Mouse (Mus musculus) embryonic facial prominence, embryonic 10.5 days (tissue): Measurements from ENCODE around the gene Calb2. TPM values are rescaled to one million over a fixed set of nuclear protein-coding genes. Genes with fewer than 3 reads are reported as not detected.

Source experiments
- DNase-seq: peaks from one replicate; pipeline ENCODE4 v3.0.0-alpha.2; 2017; ENCODE audit warnings: low spot score
- H3K27ac ChIP-seq: fragments of 300-500 bp; sonication (generic); replicated peaks from 2 replicates; pipeline ENCODE4 v1.5.1; 2016; ENCODE audit warnings: mild to moderate bottlenecking
- H3K27me3 ChIP-seq: fragments of 300-500 bp; sonication (generic); replicated peaks from 2 replicates; pipeline ENCODE4 v1.6.1; 2016; ENCODE audit warnings: low read depth, mild to moderate bottlenecking; ENCODE audit not compliant: poor library complexity, severe bottlenecking
- H3K36me3 ChIP-seq: fragments of 300-500 bp; sonication (generic); replicated peaks from 2 replicates; pipeline ENCODE4 v1.6.1; 2016; ENCODE audit warnings: mild to moderate bottlenecking, moderate library complexity
- H3K4me1 ChIP-seq: fragments of 300-500 bp; sonication (generic); 2 replicates; pipeline ENCODE4 v1.6.1; 2016
- H3K4me3 ChIP-seq: fragments of 300-500 bp; sonication (generic); 2 replicates; pipeline ENCODE4 v1.5.1; 2016; ENCODE audit warnings: mild to moderate bottlenecking, moderate library complexity
- H3K9me3 ChIP-seq: fragments of 300-500 bp; sonication (generic); 2 replicates; pipeline ENCODE4 v1.6.1; 2016; ENCODE audit warnings: mild to moderate bottlenecking
- WGBS: fragments of 180-500 bp; shearing (Covaris S2); methylation state at CpG from one replicate; pipeline ENCODE4 v1.1.7; 2016; 5-methylcytosine and 5-hydroxymethylcytosine counted together
- polyA plus RNA-seq: library from polyadenylated mRNA; unstranded; fragments of >200 nt; fragmentation: Nextera tagmentation; extraction: Ambion mirVana; gene quantifications from 2 replicates; pipeline ENCODE4 v1.2.1, GENCODE M21; 2016

Calb2 gene
- polyA plus RNA-seq, result 3.3 and 3.7 TPM in 2 replicates

- under 1% methylated on average over 33 of the region's 33 CpGs for WGBS
- Histone ChIP-seq H3K27ac (no peak within 1 kb of the TSS), H3K27me3 (peaks cover 50% of the 10 kb centered on the region), H3K9me3 (no peaks in the 10 kb centered on the region), H3K4me1 (peaks cover 8% of the 10 kb centered on the region), H3K36me3 (no peaks in the 10 kb centered on the region), H3K4me3 (peak within 1 kb of the TSS; percentile 46)
- DNase-seq, result peak; percentile 86
Observed at GRCm38 (mm10) chr8:110168046-110168445, at the start of gene Calb2. TSS of gene Calb2 (minus strand) at chr8:110168210.

DNA sequence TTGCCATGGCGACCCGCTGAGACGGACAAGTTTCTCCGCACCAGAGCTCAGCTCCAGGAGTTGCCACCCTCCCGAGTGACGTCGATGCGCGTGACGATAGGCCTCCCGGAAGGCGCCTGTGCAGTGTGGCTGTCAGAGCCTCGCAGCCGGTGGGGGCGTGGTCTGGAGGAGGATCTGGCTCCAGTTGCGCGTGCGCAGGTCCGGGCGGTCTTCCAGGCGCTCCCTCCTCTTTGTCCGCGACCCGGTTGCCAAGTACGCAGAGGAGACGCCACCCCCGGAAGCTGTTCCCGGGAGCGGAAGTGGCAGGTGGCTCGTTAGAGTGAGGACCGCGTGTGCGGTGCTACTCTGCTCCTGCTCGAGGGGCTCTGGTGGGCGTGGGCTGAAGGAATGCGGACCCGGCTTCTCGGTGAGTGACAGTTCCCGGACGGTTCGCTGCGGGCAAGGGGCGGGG lies 49.7 kb upstream of the Calb2 start:
- DNase-seq, result peak; percentile 100
- Histone ChIP-seq H3K4me1 (peaks cover 20% of the 10 kb centered on the region), H3K27me3 (no peaks in the 10 kb centered on the region), H3K36me3 (peaks cover 23% of the 10 kb centered on the region), H3K4me3 (peak overlapping the region; percentile 70), H3K27ac (peak overlapping the region; percentile 80), H3K9me3 (no peaks in the 10 kb centered on the region)
- under 1% methylated on average over 43 of the region's 43 CpGs for WGBS

GRCm38 (mm10) chr8:110217198-110217597 lies 49.2 kb upstream of the Calb2 start:
- H3K4me1 ChIP-seq, result peaks cover 20% of the 10 kb centered on the region
- peak overlapping the region; percentile 80 for H3K27ac ChIP-seq
- peaks cover 18% of the 10 kb centered on the region for H3K36me3 ChIP-seq
- WGBS, result 30% methylated on average over 5 of the region's 5 CpGs
- peak overlapping the region; percentile 70 for H3K4me3 ChIP-seq
- H3K9me3 ChIP-seq, result no peaks in the 10 kb centered on the region
- no peaks in the 10 kb centered on the region for H3K27me3 ChIP-seq
- no peak for DNase-seq

DNA sequence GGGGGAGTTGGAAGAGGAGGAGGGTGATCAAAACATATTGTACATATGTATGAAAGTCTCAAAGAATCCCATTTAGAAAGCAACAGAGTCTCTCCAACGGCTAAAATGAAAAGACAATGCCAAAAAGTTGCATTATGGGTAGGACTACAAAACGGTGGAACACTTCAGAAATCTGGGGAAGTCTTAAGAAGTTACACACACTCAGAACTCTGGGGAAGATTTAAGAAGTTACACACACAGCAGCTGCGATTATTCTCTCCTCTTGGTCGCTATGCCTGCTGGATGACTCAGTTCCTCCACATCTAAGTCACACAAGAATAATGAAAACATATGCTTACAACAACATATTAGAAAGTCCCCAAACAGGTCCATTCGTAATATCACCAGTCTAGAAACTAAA lies 48.2 kb upstream of the Calb2 start:
- WGBS, result 82% methylated on average over 5 of the region's 5 CpGs
- H3K4me1 ChIP-seq, result peaks cover 20% of the 10 kb centered on the region
- no peak overlapping the region for H3K27ac ChIP-seq
- peaks cover 9% of the 10 kb centered on the region for H3K36me3 ChIP-seq
- no peaks in the 10 kb centered on the region for H3K27me3 ChIP-seq
- DNase-seq, result no peak
- no peak overlapping the region for H3K4me3 ChIP-seq
- H3K9me3 ChIP-seq, result no peaks in the 10 kb centered on the region

DNA sequence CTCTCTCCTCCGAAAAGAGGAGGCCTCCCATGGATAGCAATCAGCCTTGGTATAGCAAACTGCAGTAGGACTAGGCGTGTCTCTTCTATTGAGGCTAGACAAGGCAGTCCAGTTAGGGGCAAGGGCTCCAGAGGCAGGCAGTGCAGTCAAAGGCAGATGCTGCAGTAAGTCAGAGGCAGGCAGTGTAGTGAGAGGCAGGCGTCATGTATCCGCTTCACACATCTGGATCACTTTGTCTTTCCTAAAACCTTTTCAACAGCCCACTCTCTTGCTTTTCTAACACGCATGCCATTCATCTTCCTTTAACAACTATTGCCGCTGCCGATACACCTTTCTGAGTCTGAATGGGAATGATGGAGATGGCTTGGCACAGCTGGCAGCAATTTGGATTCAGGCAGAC lies 47.4 kb upstream of the Calb2 start, which contains the start of gene Cmtr2:
Cmtr2 (plus strand) TSS at position 301 of the 400 bp plus-strand sequence.
- H3K36me3 ChIP-seq, result no peaks in the 10 kb centered on the region
- H3K4me1 ChIP-seq, result peaks cover 20% of the 10 kb centered on the region
- no peaks in the 10 kb centered on the region for H3K27me3 ChIP-seq
- DNase-seq, result no peak
- H3K4me3 ChIP-seq, result no peak within 1 kb of the TSS
- H3K9me3 ChIP-seq, result no peaks in the 10 kb centered on the region
- no peak within 1 kb of the TSS for H3K27ac ChIP-seq
- WGBS, result 69% methylated on average over 7 of the region's 7 CpGs

DNA sequence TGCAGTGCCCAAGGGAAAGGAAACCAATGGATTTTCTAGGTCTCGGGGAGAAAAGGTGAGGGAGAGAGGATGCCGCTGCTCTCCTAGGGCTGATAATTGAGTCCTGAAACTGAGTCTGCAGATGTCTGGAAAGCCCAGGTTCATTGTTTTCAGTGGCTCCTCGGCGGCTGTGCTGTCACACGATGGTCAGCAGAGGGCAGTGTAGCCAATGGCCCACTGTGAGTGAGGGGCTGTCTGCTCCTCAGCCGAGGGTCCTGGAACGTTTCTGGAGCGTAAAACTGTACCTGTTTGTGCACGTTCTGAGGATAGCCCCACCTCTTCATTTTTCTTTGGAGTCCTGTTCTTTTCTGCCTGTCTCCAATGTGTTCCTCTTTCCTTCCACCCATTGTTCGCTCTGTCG lies 33.8 kb upstream of the Calb2 start:
- no peaks in the 10 kb centered on the region for H3K27me3 ChIP-seq
- no peaks in the 10 kb centered on the region for H3K36me3 ChIP-seq
- no peak overlapping the region for H3K27ac ChIP-seq
- no peaks in the 10 kb centered on the region for H3K4me1 ChIP-seq
- WGBS, result 33% methylated on average over 11 of the region's 11 CpGs
- no peaks in the 10 kb centered on the region for H3K9me3 ChIP-seq
- no peak overlapping the region for H3K4me3 ChIP-seq
- DNase-seq, result peak; percentile 59

GRCm38 (mm10) chr8:110196678-110197077 lies 28.7 kb upstream of the Calb2 start:
- peak; percentile 80 for DNase-seq
- H3K27me3 ChIP-seq, result no peaks in the 10 kb centered on the region
- no peaks in the 10 kb centered on the region for H3K9me3 ChIP-seq
- 2% methylated on average over 5 of the region's 5 CpGs for WGBS
- H3K4me3 ChIP-seq, result no peak overlapping the region
- H3K4me1 ChIP-seq, result no peaks in the 10 kb centered on the region
- no peaks in the 10 kb centered on the region for H3K36me3 ChIP-seq
- H3K27ac ChIP-seq, result no peak overlapping the region

GRCm38 (mm10) chr8:110188961-110189750 lies 21.1 kb upstream of the Calb2 start:
- Histone ChIP-seq H3K9me3 (no peaks in the 10 kb centered on the region), H3K27me3 (0 out of 2 replicates have a peak, but pooled peaks cover 4% of the 10 kb centered on the region), H3K36me3 (no peaks in the 10 kb centered on the region), H3K27ac (no peak overlapping the region), H3K4me1 (peaks cover 12% of the 10 kb centered on the region), H3K4me3 (no peak overlapping the region)
- no peak for DNase-seq
- WGBS, result 22% methylated on average over 8 of the region's 8 CpGs

DNA sequence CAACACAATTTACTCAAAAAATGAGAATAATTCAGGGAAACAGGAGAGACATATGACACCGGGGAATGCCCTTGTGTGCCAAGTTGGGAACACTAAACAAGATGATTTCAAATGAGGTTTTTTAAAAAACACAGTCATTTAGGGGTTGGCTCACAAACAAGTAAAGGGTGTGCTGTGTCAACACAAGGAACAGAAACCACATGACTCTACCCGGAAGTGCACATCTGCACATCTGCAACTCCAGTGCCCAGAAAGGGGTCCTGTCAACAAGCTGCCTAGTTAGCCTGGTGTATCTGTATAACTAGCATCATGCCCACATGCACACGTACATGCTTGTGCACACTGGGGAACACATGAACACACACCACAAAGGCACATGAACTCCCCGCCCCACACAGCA lies 17.5 kb upstream of the Calb2 start:
- peaks cover 26% of the 10 kb centered on the region for H3K4me1 ChIP-seq

GRCm38 (mm10) chr8:110183748-110184147 lies 15.7 kb upstream of the Calb2 start:
- Histone ChIP-seq H3K36me3 (no peaks in the 10 kb centered on the region), H3K27ac (no peak overlapping the region), H3K4me1 (peaks cover 13% of the 10 kb centered on the region), H3K4me3 (no peak overlapping the region), H3K27me3 (peaks cover 4% of the 10 kb centered on the region; the same call in 1 of the 2 replicates), H3K9me3 (no peaks in the 10 kb centered on the region)
- WGBS, result 19% methylated on average over 11 of the region's 11 CpGs
- peak; percentile 28 for DNase-seq

More for the DNA sequence above, 17.5 kb upstream of the Calb2 start:
- no peaks in the 10 kb centered on the region for H3K36me3 ChIP-seq
- no peak overlapping the region for H3K4me3 ChIP-seq
- DNase-seq, result no peak
- WGBS, result 78% methylated on average over 4 of the region's 4 CpGs
- peaks cover 4% of the 10 kb centered on the region; the same call in 1 of the 2 replicates for H3K27me3 ChIP-seq
- no peak overlapping the region for H3K27ac ChIP-seq
- H3K9me3 ChIP-seq, result no peaks in the 10 kb centered on the region

DNA sequence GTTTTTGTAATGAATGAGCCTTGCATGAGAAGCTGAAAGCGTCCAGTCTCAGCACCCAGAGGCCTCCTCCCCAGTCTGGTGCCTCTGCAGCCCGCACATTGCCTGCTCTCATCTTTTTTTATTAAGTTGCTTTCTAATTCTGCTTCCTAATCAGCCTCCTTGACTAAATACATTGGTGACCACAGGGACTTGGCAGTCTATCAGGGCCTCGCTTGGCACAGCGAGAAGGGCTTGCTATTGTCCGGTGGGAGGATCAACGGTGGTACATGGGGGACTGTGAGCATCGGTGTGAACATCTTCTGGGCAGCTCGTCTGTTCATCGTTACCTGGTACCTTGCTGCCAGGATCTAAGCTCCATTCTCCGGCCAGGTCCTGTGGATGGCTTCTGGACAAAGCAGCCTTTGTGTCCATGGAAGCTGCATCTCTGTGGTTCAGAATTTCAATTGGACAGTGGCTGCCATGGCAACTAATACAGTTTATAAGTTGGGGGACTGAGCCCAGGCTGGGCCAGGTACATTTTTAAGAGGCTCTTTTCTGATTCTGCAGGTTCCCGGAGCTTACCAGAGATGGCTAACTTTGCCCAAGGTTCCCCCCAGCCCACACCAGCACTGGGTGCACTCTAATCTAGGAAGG lies 14.8 kb upstream of the Calb2 start:
- H3K36me3 ChIP-seq, result no peaks in the 10 kb centered on the region
- peaks cover 15% of the 10 kb centered on the region for H3K4me1 ChIP-seq
- WGBS, result 83% methylated on average over 11 of the region's 11 CpGs
- no peaks in the 10 kb centered on the region for H3K9me3 ChIP-seq
- H3K4me3 ChIP-seq, result no peak overlapping the region
- H3K27ac ChIP-seq, result no peak overlapping the region
- peaks cover 4% of the 10 kb centered on the region; the same call in 1 of the 2 replicates for H3K27me3 ChIP-seq
- no peak for DNase-seq

DNA sequence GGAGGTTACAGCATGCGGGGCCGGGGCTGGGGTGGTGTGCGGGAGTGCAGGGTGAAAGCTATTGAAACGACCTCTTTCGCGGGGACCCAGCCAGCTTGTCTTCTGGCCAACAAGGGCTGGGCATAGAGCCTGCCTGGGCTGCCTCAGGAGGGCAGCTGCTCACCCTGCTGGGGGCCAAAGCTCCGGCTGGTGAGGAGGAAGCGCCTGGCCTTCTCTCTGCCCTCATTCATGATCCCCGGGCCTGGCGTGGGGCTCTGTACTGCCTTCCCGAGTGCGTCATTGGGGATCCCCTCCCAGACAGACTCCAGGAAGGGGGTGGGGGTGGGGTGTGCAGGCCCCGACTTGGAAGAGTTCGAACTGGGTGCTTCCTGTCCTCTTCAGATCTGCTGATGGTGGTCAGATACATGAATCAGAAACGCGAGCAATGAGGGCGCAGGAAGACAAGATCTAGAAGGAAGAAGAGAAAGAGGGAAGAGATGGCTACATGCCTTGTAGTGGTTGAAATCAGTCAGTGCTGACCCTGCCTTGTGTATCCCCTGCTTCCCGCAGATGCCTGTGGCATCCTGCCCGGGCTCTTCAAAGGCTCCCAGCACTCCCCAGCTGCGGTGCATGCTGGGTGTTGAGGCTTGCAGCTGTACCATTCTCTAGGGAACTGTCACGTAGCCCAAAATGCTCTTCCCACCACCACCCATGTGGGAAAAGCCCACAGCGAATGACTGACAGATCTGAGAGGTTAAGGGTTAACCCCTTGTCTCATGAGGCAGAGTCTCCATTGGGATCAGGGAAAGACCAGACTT lies 9.5 kb upstream of the Calb2 start:
- DNase-seq, result no peak
- H3K9me3 ChIP-seq, result no peaks in the 10 kb centered on the region
- no peak overlapping the region for H3K27ac ChIP-seq
- peaks cover 6% of the 10 kb centered on the region; the same call in 1 of the 2 replicates for H3K27me3 ChIP-seq
- WGBS, result 30% methylated on average over 22 of the region's 22 CpGs
- no peak overlapping the region for H3K4me3 ChIP-seq
- no peaks in the 10 kb centered on the region for H3K36me3 ChIP-seq
- H3K4me1 ChIP-seq, result peaks cover 14% of the 10 kb centered on the region
